Mouse (Mus musculus) thymus, adult 2 months (tissue): ENCODE data around the gene Dennd1b.

Experiments
- CTCF ChIP-seq: fragments of 200-500 bp; IDR thresholded peaks from 2 replicates; pipeline ENCODE4 v1.5.1; 2012; ENCODE audit warnings: mild to moderate bottlenecking, control low read depth, low read length, moderate library complexity, borderline replicate concordance; ENCODE audit not compliant: control insufficient read depth, poor library complexity, insufficient read depth; ENCODE audit errors: extremely low read depth
- POLR2A ChIP-seq: fragments of 200-500 bp; IDR thresholded peaks from 2 replicates; pipeline ENCODE4 v1.6.1; 2012; ENCODE audit warnings: mild to moderate bottlenecking, low read length, control low read depth, moderate library complexity; ENCODE audit not compliant: control insufficient read depth, poor library complexity, insufficient read depth; ENCODE audit errors: extremely low read depth

- TF ChIP-seq CTCF (no peak), POLR2A (no peak)
Observed at GRCm38 (mm10) chr1:138919601-138920000, 43.6 kb upstream of the Dennd1b start.
